Mouse (Mus musculus): ENCODE data around the gene Map4k4. TPM values are rescaled to one million over a fixed set of nuclear protein-coding genes. Genes with fewer than 3 reads are reported as not detected.

The Map4k4 gene
- polyA plus RNA-seq, 1 experiment = 21.2 TPM

GRCm38 (mm10) chr1:39954652-39955051, 53.9 kb downstream of the Map4k4 start:
- WGBS = 84% methylated on average over 3 of the region's 3 CpGs
- no peak for DNase-seq (ENCODE audit: low read depth, low spot score)

- WGBS = 80% methylated on average over 5 of the region's 5 CpGs
Measured at GRCm38 (mm10) chr1:39956712-39957111, 56.0 kb downstream of the Map4k4 start.

GRCm38 (mm10) chr1:39957981-39958380, 57.3 kb downstream of the Map4k4 start:
- no peak for DNase-seq (ENCODE audit: low read depth, low spot score)
- WGBS = 78% methylated on average over 7 of the region's 7 CpGs

More at GRCm38 (mm10) chr1:39956712-39957111, 56.0 kb downstream of the Map4k4 start:
- DNase-seq (ENCODE audit: low read depth, low spot score) = no peak

GRCm38 (mm10) chr1:39960623-39961022, 59.9 kb downstream of the Map4k4 start:
- DNase-seq (ENCODE audit: low read depth, low spot score) = no peak
- WGBS = 91% methylated on average over 1 of the region's 1 CpGs

GRCm38 (mm10) chr1:39961113-39961512, 60.4 kb downstream of the Map4k4 start:
- WGBS = 79% methylated on average over 6 of the region's 6 CpGs
- DNase-seq (ENCODE audit: low read depth, low spot score) = no peak

- 79% methylated on average over 4 of the region's 4 CpGs for WGBS
- DNase-seq (ENCODE audit: low read depth, low spot score) = no peak
Measured at GRCm38 (mm10) chr1:39962321-39962720, 61.6 kb downstream of the Map4k4 start.

- whole genome bisulfite sequencing = 76% methylated on average over 8 of the region's 8 CpGs
- no peak for DNase-seq (ENCODE audit: low read depth, low spot score)
Measured at GRCm38 (mm10) chr1:39962840-39963239, 62.1 kb downstream of the Map4k4 start.

GRCm38 (mm10) chr1:39963821-39964220, 63.1 kb downstream of the Map4k4 start:
- WGBS = 49% methylated on average over 3 of the region's 3 CpGs
- no peak for DNase-seq (ENCODE audit: low read depth, low spot score)

GRCm38 (mm10) chr1:39964427-39964826, 63.7 kb downstream of the Map4k4 start:
- 33% methylated on average over 2 of the region's 2 CpGs for WGBS
- no peak for DNase-seq (ENCODE audit: low read depth, low spot score)

GRCm38 (mm10) chr1:39965461-39965860, 64.7 kb downstream of the Map4k4 start:
- WGBS = 60% methylated on average over 3 of the region's 3 CpGs

GRCm38 (mm10) chr1:39968999-39969398, 68.3 kb downstream of the Map4k4 start:
- DNase-seq (ENCODE audit: low read depth, low spot score) = no peak
- 82% methylated on average over 7 of the region's 7 CpGs for WGBS

More at GRCm38 (mm10) chr1:39965461-39965860, 64.7 kb downstream of the Map4k4 start:
- no peak for DNase-seq (ENCODE audit: low read depth, low spot score)

GRCm38 (mm10) chr1:39969771-39970406, 69.2 kb downstream of the Map4k4 start:
- DNase-seq (ENCODE audit: low read depth, low spot score) = no peak
- 90% methylated on average over 2 of the region's 2 CpGs for WGBS

GRCm38 (mm10) chr1:39972411-39972810, 71.7 kb downstream of the Map4k4 start:
- 73% methylated on average over 7 of the region's 7 CpGs for WGBS
- DNase-seq (ENCODE audit: low read depth, low spot score) = no peak

- no peak for DNase-seq (ENCODE audit: low read depth, low spot score)
- WGBS = 84% methylated on average over 4 of the region's 4 CpGs
Measured at GRCm38 (mm10) chr1:39973911-39974310, 73.2 kb downstream of the Map4k4 start.

GRCm38 (mm10) chr1:39975005-39975404, 74.3 kb downstream of the Map4k4 start:
- WGBS = 91% methylated on average over 2 of the region's 2 CpGs

GRCm38 (mm10) chr1:39976107-39976506, 75.4 kb downstream of the Map4k4 start:
- WGBS = 63% methylated on average over 2 of the region's 2 CpGs
- DNase-seq (ENCODE audit: low read depth, low spot score) = no peak

More at GRCm38 (mm10) chr1:39975005-39975404, 74.3 kb downstream of the Map4k4 start:
- no peak for DNase-seq (ENCODE audit: low read depth, low spot score)

- DNase-seq (ENCODE audit: low read depth, low spot score) = no peak
- 74% methylated on average over 11 of the region's 11 CpGs for WGBS
Measured at GRCm38 (mm10) chr1:39976847-39977744, 76.4 kb downstream of the Map4k4 start.

- DNase-seq (ENCODE audit: low read depth, low spot score) = no peak
- WGBS = 87% methylated on average over 20 of the region's 20 CpGs
Measured at GRCm38 (mm10) chr1:39978781-39979486, 78.2 kb downstream of the Map4k4 start.

- no peak for DNase-seq (ENCODE audit: low read depth, low spot score)
- 72% methylated on average over 15 of the region's 15 CpGs for WGBS
Measured at GRCm38 (mm10) chr1:39980314-39981290, 79.9 kb downstream of the Map4k4 start.

Measured in large intestine, adult 2 months (tissue).